Mouse (Mus musculus) lung, embryonic 14.5 days (tissue): ENCODE measurements around the gene Olfr571. TPM values are rescaled to one million over a fixed set of nuclear protein-coding genes. Genes with fewer than 3 reads are reported as not detected.

Source experiments
- ATAC-seq: fragments of 200-750 bp; cut with Nextera tagmentation; 2 replicates; pipeline ENCODE4 v1.8.0; 2017; ENCODE audit warnings: mild to moderate bottlenecking, moderate TSS enrichment, moderate library complexity; ENCODE audit not compliant: insufficient read depth
- DNase-seq: peaks from one replicate; pipeline ENCODE4 v3.0.0-alpha.2; 2015
- H3K27ac ChIP-seq: fragments of 300-500 bp; sonication (generic); 2 replicates; pipeline ENCODE4 v1.5.1; 2014; ENCODE audit warnings: low read depth, mild to moderate bottlenecking, moderate library complexity
- H3K27me3 ChIP-seq: fragments of 300-500 bp; sonication (generic); 2 replicates; pipeline ENCODE4 v1.6.1; 2014; ENCODE audit warnings: low read length, control low read depth; ENCODE audit not compliant: insufficient read depth
- H3K36me3 ChIP-seq: fragments of 300-500 bp; sonication (generic); 2 replicates; pipeline ENCODE4 v1.6.1; 2014; ENCODE audit warnings: control low read depth; ENCODE audit not compliant: insufficient read depth
- H3K4me1 ChIP-seq: fragments of 300-500 bp; sonication (generic); 2 replicates; pipeline ENCODE4 v1.6.1; 2014; ENCODE audit warnings: antibody characterized with exemption, control low read depth; ENCODE audit not compliant: insufficient read depth
- H3K4me2 ChIP-seq: fragments of 300-500 bp; sonication (generic); 2 replicates; pipeline ENCODE4 v1.6.1; 2014; ENCODE audit warnings: mild to moderate bottlenecking
- H3K4me3 ChIP-seq: fragments of 300-500 bp; sonication (generic); 2 replicates; pipeline ENCODE4 v1.5.1; 2014; ENCODE audit warnings: low read depth, low read length
- H3K9ac ChIP-seq: fragments of 300-500 bp; sonication (generic); 2 replicates; pipeline ENCODE4 v1.6.1; 2014
- H3K9me3 ChIP-seq: fragments of 300-500 bp; sonication (generic); 2 replicates; pipeline ENCODE4 v1.6.1; 2016; ENCODE audit warnings: low read depth, low read length, control low read depth
- CTCF ChIP-seq: IDR thresholded peaks from 2 replicates; pipeline ENCODE4 v1.5.1; 2016; ENCODE audit warnings: antibody characterized with exemption, low read depth
- WGBS: fragments of 180-500 bp; shearing (Covaris S2); extraction: QIAGEN DNeasy Blood & Tissue Kit; methylation state at CpG from one replicate; pipeline ENCODE4 v1.1.7; 2014; 5-methylcytosine and 5-hydroxymethylcytosine counted together
- polyA plus RNA-seq: library from polyadenylated mRNA; unstranded; fragments of >200 nt; fragmentation: Nextera tagmentation; extraction: Ambion mirVana; gene quantifications from 2 replicates; pipeline ENCODE4 v1.2.1, GENCODE M21; 2014

The Olfr571 gene
- polyA plus RNA-seq, 1 experiment from 2014 or later, result not detected

GRCm38 (mm10) chr7:102858665-102859064 is 58.7 kb downstream of the Olfr571 start, which contains the start of gene Olfr566:
Olfr566 (minus strand) TSS chr7:102858765.
- WGBS, result 74% methylated on average over 1 of the region's 1 CpGs
- H3K9ac ChIP-seq, result no peak within 1 kb of the TSS
- H3K4me1 ChIP-seq, result no peaks in the 10 kb centered on the region
- H3K36me3 ChIP-seq, result no peaks in the 10 kb centered on the region
- no peaks in the 10 kb centered on the region for H3K27me3 ChIP-seq
- no peak within 1 kb of the TSS for H3K4me3 ChIP-seq
- DNase-seq (no peak), ATAC-seq (no peak)
- no peak within 1 kb of the TSS for H3K4me2 ChIP-seq
- no peak for TF ChIP-seq CTCF
- no peaks in the 10 kb centered on the region for H3K9me3 ChIP-seq
- no peak within 1 kb of the TSS for H3K27ac ChIP-seq

DNA sequence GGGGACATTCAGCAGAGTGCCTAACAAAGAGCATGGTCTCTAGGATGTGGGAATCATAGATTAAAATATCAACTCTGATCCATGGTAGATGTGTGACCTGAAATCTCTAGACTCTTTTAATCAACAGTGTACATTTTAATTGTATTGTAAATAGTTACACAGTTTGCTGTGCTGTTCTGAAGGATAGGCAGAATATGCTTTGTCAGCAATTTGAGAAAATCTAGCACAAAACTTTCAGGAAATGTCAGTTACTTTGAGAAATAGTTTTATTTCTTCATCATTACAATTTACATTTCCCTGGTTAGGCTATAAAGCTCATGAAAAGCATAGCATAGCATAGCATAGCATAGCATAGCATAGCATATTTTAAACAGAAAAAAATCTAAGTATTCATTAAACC is 61.5 kb downstream of the Olfr571 start:
- H3K27me3 ChIP-seq, result no peaks in the 10 kb centered on the region
- H3K4me3 ChIP-seq, result no peak overlapping the region
- H3K36me3 ChIP-seq, result no peaks in the 10 kb centered on the region
- DNase-seq (no peak), ATAC-seq (no peak)
- no peak overlapping the region for H3K9ac ChIP-seq
- H3K27ac ChIP-seq, result no peak overlapping the region
- H3K4me2 ChIP-seq, result no peak overlapping the region
- no peaks in the 10 kb centered on the region for H3K9me3 ChIP-seq
- H3K4me1 ChIP-seq, result no peaks in the 10 kb centered on the region
- TF ChIP-seq CTCF, result no peak

Other genes starting within 250 kb of the Olfr571 start
- gene Trim68, start 230.2 kb downstream of the Olfr571 start, polyA plus RNA-seq, result 13.7 and 16.1 TPM in 2 replicates
- gene Olfr557, start 221.6 kb downstream of the Olfr571 start, polyA plus RNA-seq, result not detected in 2 replicates
- 0.12 TPM in 1 of 2 replicates, not detected in the other for gene Olfr558, start 215.3 kb downstream of the Olfr571 start, polyA plus RNA-seq
- not detected in 2 replicates for gene Olfr33, start 198.5 kb downstream of the Olfr571 start, polyA plus RNA-seq
- not detected in 2 replicates for gene Olfr559, start 190.0 kb downstream of the Olfr571 start, polyA plus RNA-seq
- gene Olfr560, start 158.2 kb downstream of the Olfr571 start, polyA plus RNA-seq, result not detected in 2 replicates
- 0.09 and 0.12 TPM in 2 replicates for gene Olfr78, start 158.1 kb downstream of the Olfr571 start, polyA plus RNA-seq
- not detected in 2 replicates for gene Olfr561, start 146.3 kb downstream of the Olfr571 start, polyA plus RNA-seq
- gene Olfr564, start 114.1 kb downstream of the Olfr571 start, polyA plus RNA-seq, result not detected in 2 replicates
- gene Olfr566, start 58.8 kb downstream of the Olfr571 start, polyA plus RNA-seq, result not detected in 2 replicates
- gene Olfr568, start 40.4 kb downstream of the Olfr571 start, polyA plus RNA-seq, result not detected in 2 replicates
- not detected in 2 replicates for gene Olfr569, start 26.7 kb downstream of the Olfr571 start, polyA plus RNA-seq
- not detected in 2 replicates for gene Olfr570, start 23.0 kb downstream of the Olfr571 start, polyA plus RNA-seq
- not detected in 2 replicates for gene Olfr572, start 6.9 kb upstream of the Olfr571 start, polyA plus RNA-seq
- gene Olfr573-ps1, start 25.0 kb upstream of the Olfr571 start, polyA plus RNA-seq, result not detected in 2 replicates
- gene Olfr574, start 30.9 kb upstream of the Olfr571 start, polyA plus RNA-seq, result not detected in 2 replicates
- gene Olfr575, start 41.2 kb upstream of the Olfr571 start, polyA plus RNA-seq, result not detected in 2 replicates
- gene Olfr576, start 45.1 kb upstream of the Olfr571 start, polyA plus RNA-seq, result not detected in 2 replicates
- not detected in 2 replicates for gene Olfr577, start 58.4 kb upstream of the Olfr571 start, polyA plus RNA-seq
- gene Olfr578, start 71.8 kb upstream of the Olfr571 start, polyA plus RNA-seq, result not detected in 2 replicates
- gene Olfr582, start 120.5 kb upstream of the Olfr571 start, polyA plus RNA-seq, result not detected in 2 replicates
- gene Olfr583, start 133.8 kb upstream of the Olfr571 start, polyA plus RNA-seq, result not detected in 2 replicates
- not detected in 2 replicates for gene Olfr584, start 164.3 kb upstream of the Olfr571 start, polyA plus RNA-seq
- gene Olfr585, start 180.2 kb upstream of the Olfr571 start, polyA plus RNA-seq, result not detected in 2 replicates
- not detected in 2 replicates for gene Olfr586, start 208.1 kb upstream of the Olfr571 start, polyA plus RNA-seq
- gene Olfr588-ps1, start 223.3 kb upstream of the Olfr571 start, polyA plus RNA-seq, result not detected in 2 replicates
- gene Olfr589, start 238.8 kb upstream of the Olfr571 start, polyA plus RNA-seq, result not detected in 2 replicates